Mouse (Mus musculus): ENCODE results near the gene Lefty2. TPM values are rescaled to one million over a fixed set of nuclear protein-coding genes. Genes with fewer than 3 reads are reported as not detected.
"Not testable (repeated sequence)": the region's sequence is repeated elsewhere in the genome, so short reads cannot be mapped to it uniquely, and the experiment has no call there.

The Lefty2 gene
- polyA plus RNA-seq, 1 experiment from 2014 or later: 0.14 TPM

DNA sequence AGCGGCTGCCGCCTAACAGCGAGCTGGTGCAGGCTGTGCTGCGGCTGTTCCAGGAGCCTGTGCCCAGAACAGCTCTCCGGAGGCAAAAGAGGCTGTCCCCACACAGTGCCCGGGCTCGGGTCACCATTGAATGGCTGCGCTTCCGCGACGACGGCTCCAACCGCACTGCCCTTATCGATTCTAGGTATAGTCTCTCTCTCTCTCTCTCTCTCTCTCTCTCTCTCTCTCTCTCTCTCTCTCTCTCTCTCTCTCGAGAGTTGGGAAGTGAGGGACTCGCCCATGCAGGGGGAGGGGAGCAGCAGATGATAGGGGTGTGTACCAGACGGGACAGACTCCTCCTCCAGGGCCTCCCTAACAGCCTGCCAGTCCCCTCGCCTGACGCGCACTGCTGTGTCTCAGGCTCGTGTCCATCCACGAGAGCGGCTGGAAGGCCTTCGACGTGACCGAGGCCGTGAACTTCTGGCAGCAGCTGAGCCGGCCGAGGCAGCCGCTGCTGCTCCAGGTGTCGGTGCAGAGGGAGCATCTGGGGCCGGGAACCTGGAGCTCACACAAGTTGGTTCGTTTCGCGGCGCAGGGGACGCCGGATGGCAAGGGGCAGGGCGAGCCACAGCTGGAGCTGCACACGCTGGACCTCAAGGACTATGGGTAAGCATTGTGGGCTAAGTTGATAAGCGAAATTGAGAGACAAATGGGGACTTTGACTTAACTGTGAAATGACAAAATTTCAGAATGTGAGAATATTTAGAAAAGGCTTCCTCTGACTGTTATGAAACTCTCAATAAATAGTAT is 43.9 kb downstream of the Lefty2 start:
- Histone ChIP-seq H3K4me2 (peak overlapping the region; percentile 67), H3K4me3 (peak overlapping the region; percentile 41), H3K9ac (peak overlapping the region; percentile 33), H3K27me3 (peaks cover 40% of the 10 kb centered on the region), H3K4me1 (replicated peaks) (peaks cover 14% of the 10 kb centered on the region)
- H3K9me3 ChIP-seq (replicated peaks); H3K27ac ChIP-seq; H3K36me3 ChIP-seq: not testable (repeated sequence)
- 5% methylated on average over 35 of the region's 41 CpGs for WGBS
- ATAC-seq (replicated peaks; ENCODE audit: insufficient number of reproducible peaks, insufficient read depth, low FRiP score, low read depth): peak; percentile 82

DNA sequence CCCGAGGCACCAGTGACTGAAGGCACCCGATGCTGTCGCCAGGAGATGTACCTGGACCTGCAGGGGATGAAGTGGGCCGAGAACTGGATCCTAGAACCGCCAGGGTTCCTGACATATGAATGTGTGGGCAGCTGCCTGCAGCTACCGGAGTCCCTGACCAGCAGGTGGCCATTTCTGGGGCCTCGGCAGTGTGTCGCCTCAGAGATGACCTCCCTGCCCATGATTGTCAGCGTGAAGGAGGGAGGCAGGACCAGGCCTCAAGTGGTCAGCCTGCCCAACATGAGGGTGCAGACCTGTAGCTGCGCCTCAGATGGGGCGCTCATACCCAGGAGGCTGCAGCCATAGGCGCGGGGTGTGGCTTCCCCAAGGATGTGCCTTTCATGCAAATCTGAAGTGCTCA is 44.7 kb downstream of the Lefty2 start:
- Histone ChIP-seq H3K4me1 (replicated peaks) (peaks cover 18% of the 10 kb centered on the region), H3K27me3 (peaks cover 40% of the 10 kb centered on the region)
- not testable (repeated sequence) for H3K4me3 ChIP-seq; H3K9ac ChIP-seq; H3K36me3 ChIP-seq; H3K4me2 ChIP-seq; H3K9me3 ChIP-seq (replicated peaks); ATAC-seq (replicated peaks; ENCODE audit: insufficient number of reproducible peaks, insufficient read depth, low FRiP score, low read depth); H3K27ac ChIP-seq
- WGBS: 64% methylated on average over 13 of the region's 13 CpGs

GRCm38 (mm10) chr1:180938781-180939180 is 45.9 kb downstream of the Lefty2 start:
- H3K4me1 ChIP-seq (replicated peaks): peaks cover 28% of the 10 kb centered on the region
- WGBS: 74% methylated on average over 2 of the region's 2 CpGs
- ATAC-seq (replicated peaks; ENCODE audit: insufficient number of reproducible peaks, insufficient read depth, low FRiP score, low read depth); H3K27ac ChIP-seq; H3K4me2 ChIP-seq; H3K4me3 ChIP-seq; H3K9ac ChIP-seq; H3K9me3 ChIP-seq (replicated peaks); H3K36me3 ChIP-seq: not testable (repeated sequence)
- H3K27me3 ChIP-seq: peaks cover 30% of the 10 kb centered on the region

DNA sequence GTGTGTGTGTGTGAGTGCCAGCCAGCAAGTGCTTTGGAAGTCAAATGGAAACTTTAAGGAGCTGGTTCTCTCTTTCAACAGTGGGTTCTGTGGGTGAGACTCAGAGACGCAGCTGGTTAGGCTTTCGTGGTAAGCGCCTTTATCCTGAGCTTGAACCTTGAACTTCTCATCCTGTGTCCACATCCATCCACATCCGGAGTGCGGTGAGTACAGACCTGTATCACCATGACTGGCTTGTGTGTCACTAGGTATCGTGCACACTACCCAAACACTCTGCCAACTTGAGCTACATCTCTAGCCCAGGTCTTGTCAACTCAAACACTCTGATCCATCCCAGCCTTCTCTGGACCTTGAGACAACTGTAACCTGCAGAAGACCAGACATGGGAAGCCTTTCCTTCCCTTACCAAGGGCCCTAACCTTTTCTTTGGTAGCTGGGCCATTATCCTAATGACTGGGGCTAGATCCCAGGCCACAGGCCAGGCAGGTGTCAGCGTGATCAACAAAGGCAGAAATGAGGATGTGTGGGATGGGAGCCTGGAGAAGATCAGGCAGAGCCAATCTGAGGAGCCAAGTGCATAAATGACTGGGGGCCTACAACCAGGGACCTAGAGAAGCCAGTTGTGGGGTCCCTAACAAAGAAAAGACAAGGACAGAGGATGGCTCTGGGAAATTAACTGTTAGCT is 48.0 kb downstream of the Lefty2 start:
- H3K36me3 ChIP-seq: no peaks in the 10 kb centered on the region
- H3K4me3 ChIP-seq: peak overlapping the region; percentile 85
- peak overlapping the region; percentile 89 for H3K27ac ChIP-seq
- ATAC-seq (replicated peaks; ENCODE audit: insufficient number of reproducible peaks, insufficient read depth, low FRiP score, low read depth): no peak
- no peaks in the 10 kb centered on the region for H3K9me3 ChIP-seq (replicated peaks)
- peaks cover 11% of the 10 kb centered on the region for H3K27me3 ChIP-seq
- 93% methylated on average over 7 of the region's 7 CpGs for WGBS
- H3K4me1 ChIP-seq (replicated peaks): peaks cover 46% of the 10 kb centered on the region
- H3K4me2 ChIP-seq: peak overlapping the region; percentile 95
- peak overlapping the region; percentile 78; the same call in 1 of the 2 replicates for H3K9ac ChIP-seq

DNA sequence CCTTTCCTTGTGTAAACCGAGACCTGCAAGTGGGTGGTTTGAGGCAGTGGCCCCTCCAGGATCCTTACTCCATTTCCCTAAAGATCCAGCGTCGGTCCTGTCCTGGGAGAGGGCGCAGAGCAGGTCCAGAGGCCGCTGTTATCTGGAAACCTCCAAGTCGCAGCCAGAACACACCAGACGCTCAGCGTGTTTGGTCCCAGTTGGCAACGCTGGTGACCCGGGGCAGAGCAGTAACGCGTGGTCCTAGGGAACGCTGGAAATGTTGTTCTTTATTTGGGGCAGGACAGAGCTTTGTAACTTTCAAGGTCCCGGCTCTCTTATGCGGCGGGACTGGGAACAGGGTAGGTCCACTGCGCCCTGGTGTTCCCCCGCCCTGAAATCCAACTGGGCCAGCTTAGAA is 48.8 kb downstream of the Lefty2 start:
- no peak; the same call in 1 of the 2 replicates for ATAC-seq (replicated peaks; ENCODE audit: insufficient number of reproducible peaks, insufficient read depth, low FRiP score, low read depth)
- peaks cover 51% of the 10 kb centered on the region for H3K4me1 ChIP-seq (replicated peaks)
- H3K4me3 ChIP-seq: peak overlapping the region; percentile 85
- H3K4me2 ChIP-seq: peak overlapping the region; percentile 95
- H3K27ac ChIP-seq: peak overlapping the region; percentile 89
- WGBS: 3% methylated on average over 18 of the region's 18 CpGs
- H3K27me3 ChIP-seq: peaks cover 9% of the 10 kb centered on the region; the same call in 1 of the 2 replicates
- no peaks in the 10 kb centered on the region for H3K36me3 ChIP-seq
- peak overlapping the region; percentile 78 for H3K9ac ChIP-seq
- no peaks in the 10 kb centered on the region for H3K9me3 ChIP-seq (replicated peaks)

DNA sequence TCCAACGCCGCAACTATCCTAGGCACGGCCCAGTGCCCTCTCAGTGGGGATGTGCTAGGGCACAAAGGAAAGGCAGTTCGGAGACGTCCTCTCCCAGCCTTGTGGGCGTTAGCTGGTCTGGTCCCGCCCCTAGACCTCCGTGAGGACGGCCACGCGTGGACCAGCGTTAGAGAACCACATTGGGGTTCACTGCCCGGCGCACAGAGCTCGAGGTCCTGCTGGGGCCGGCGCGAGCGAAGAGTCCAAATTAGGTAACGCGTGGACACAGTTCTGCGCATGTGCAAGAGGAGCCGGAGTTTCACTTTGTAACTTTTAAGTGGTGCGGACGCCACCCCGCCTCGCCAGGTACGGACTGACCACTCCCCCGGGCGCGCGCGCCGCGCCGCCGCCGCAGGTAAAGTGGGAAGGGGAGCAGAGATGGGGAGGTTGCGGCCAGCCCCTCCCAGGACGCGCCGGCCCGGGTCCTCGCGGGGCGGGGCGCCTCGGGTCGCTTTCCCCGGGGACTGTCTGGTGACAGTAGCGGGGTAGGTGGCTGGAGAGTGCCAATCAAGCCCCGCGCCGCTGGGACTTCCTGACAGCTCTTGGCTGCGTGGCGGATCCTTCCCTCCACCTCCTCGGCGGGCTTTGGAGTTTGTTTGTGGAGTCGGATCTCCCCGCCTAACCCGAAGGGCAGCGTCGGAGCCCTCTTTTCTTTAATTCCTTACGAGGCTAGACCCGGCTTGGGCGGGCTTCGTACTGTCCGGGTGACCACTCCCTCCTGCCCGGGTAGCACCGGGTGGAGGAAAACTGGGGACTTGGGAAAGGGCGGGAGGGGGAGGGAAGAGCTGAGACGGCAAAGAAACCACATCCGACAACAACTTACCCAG is 49.5 kb downstream of the Lefty2 start, which contains the start of gene Tmem63a:
TSS of gene Tmem63a (plus strand) at position 179 of the 866 bp plus-strand sequence.
- Histone ChIP-seq H3K9ac (peak within 1 kb of the TSS; percentile 78), H3K4me2 (peak within 1 kb of the TSS; percentile 95), H3K4me1 (replicated peaks) (peaks cover 48% of the 10 kb centered on the region), H3K9me3 (replicated peaks) (no peaks in the 10 kb centered on the region), H3K36me3 (peaks cover under 1% of the 10 kb centered on the region; the same call in 1 of the 2 replicates), H3K4me3 (peak within 1 kb of the TSS; percentile 85), H3K27me3 (peaks cover 8% of the 10 kb centered on the region; the same call in 1 of the 2 replicates), H3K27ac (peak within 1 kb of the TSS; percentile 89)
- peak; percentile 63 for ATAC-seq (replicated peaks; ENCODE audit: insufficient number of reproducible peaks, insufficient read depth, low FRiP score, low read depth)
- under 1% methylated on average over 73 of the region's 73 CpGs for WGBS

DNA sequence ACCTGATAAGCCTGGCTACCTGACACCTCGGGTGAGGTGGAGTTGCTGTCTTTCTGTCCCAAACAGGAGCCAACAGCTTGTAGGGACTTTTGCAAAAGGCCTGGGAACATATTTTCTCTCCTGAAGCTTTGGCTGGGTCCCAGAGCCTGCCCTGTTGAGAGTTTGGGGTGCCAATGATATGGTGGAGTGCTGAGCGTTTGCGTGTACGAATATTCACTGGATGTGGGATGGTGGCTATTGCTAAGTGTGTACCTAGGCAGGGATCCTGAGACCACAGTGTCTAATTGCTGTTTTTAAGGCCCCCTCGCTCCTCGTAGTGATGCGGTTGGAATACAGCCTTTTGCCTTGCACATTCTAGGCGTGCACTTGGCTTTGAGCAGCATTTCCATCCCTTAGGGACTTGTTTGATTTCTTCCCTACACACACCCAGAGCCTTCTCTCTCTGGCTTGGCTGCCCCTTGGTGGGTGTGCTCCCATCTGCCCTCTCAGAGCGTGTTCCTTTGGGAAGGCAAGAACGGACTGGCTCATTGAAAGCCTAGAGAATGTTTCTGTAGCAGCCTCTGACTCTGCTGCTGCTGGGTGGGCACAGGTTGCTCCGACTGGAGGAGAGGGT is 50.2 kb downstream of the Lefty2 start:
- no peak for ATAC-seq (replicated peaks; ENCODE audit: insufficient number of reproducible peaks, insufficient read depth, low FRiP score, low read depth)
- H3K9ac ChIP-seq: peak overlapping the region; percentile 78
- peak overlapping the region; percentile 85 for H3K4me3 ChIP-seq
- H3K27me3 ChIP-seq: 0 out of 2 replicates have a peak, but pooled peaks cover under 1% of the 10 kb centered on the region
- peak overlapping the region; percentile 95 for H3K4me2 ChIP-seq
- peak overlapping the region; percentile 89 for H3K27ac ChIP-seq
- WGBS: 39% methylated on average over 11 of the region's 11 CpGs
- H3K9me3 ChIP-seq (replicated peaks): no peaks in the 10 kb centered on the region
- peaks cover 48% of the 10 kb centered on the region for H3K4me1 ChIP-seq (replicated peaks)
- peaks cover 7% of the 10 kb centered on the region for H3K36me3 ChIP-seq

DNA sequence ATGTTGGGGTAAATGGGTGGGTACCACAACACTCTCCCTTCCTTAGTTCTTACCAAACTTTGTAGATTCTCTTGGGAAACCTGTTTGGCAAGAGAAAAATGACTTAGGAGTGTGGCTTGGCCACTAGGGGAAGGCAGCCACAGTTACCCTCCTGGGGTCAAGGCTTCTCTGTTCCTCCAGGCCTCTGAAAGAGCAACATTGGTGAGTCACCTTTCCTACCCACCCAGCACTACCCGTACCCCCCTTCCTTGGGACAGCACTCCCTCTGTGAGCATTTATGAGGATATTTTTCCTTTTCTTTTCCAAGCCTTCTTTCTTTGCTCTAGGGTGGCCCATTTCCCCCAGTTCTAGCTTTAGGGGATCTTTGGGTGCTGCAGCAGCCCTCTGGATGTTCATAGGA is 51.0 kb downstream of the Lefty2 start:
- WGBS: 65% methylated on average over 1 of the region's 1 CpGs
- Histone ChIP-seq H3K9ac (no peak overlapping the region), H3K36me3 (peaks cover 14% of the 10 kb centered on the region), H3K27me3 (no peaks in the 10 kb centered on the region), H3K4me2 (no peak overlapping the region), H3K4me3 (no peak overlapping the region), H3K4me1 (replicated peaks) (peaks cover 48% of the 10 kb centered on the region), H3K27ac (0 out of 2 replicates have a peak overlapping the region, but pooled peaks have one; percentile 57), H3K9me3 (replicated peaks) (no peaks in the 10 kb centered on the region)
- ATAC-seq (replicated peaks; ENCODE audit: insufficient number of reproducible peaks, insufficient read depth, low FRiP score, low read depth): no peak

DNA sequence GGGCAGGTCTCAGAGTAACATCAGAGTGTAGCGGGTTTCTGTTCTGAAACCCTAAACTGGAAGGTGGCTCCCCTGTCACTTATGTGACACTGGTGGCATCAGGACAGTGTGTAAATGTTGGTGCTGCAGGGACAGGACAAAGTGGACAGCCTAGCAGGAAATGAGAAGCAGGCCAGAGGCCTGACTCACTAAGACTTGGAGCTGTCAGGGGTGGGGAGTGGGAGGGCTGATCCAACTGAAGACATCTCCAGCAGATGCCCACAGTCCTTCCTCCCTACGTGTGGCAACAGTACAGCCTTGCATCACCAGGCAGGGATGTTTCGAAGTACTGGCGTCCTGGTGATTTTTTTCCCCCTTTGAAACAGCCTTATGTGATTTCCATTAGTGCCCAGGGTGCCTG is 51.6 kb downstream of the Lefty2 start:
- Histone ChIP-seq H3K9ac (no peak overlapping the region), H3K36me3 (peaks cover 21% of the 10 kb centered on the region), H3K4me2 (no peak overlapping the region), H3K9me3 (replicated peaks) (no peaks in the 10 kb centered on the region), H3K4me1 (replicated peaks) (peaks cover 48% of the 10 kb centered on the region), H3K4me3 (no peak overlapping the region), H3K27me3 (no peaks in the 10 kb centered on the region), H3K27ac (peak overlapping the region; percentile 57; the same call in 1 of the 2 replicates)
- WGBS: 71% methylated on average over 4 of the region's 4 CpGs
- no peak for ATAC-seq (replicated peaks; ENCODE audit: insufficient number of reproducible peaks, insufficient read depth, low FRiP score, low read depth)
